Mouse (Mus musculus): ENCODE data around the gene Megf6. TPM values are rescaled to one million over a fixed set of nuclear protein-coding genes. Genes with fewer than 3 reads are reported as not detected.

The Megf6 gene
- polyA plus RNA-seq, 1 experiment, result 3.8 TPM

- no peaks in the 10 kb centered on the region for H3K27me3 ChIP-seq (ENCODE audit: control insufficient read depth, insufficient read depth, low read length, poor library complexity, severe bottlenecking)
- no peak for TF ChIP-seq EP300 (IDR thresholded peaks at IDR 0.05; ENCODE audit: insufficient read depth, low read depth, low read length)
- TF ChIP-seq CTCF (IDR thresholded peaks at IDR 0.05; ENCODE audit: low read depth, low read length), result no peak
- TF ChIP-seq POLR2A (IDR thresholded peaks at IDR 0.05; ENCODE audit: insufficient read depth, low read length), result no peak
- no peaks in the 10 kb centered on the region for H3K4me1 ChIP-seq (ENCODE audit: control insufficient read depth, insufficient read depth, low read length)
- H3K27ac ChIP-seq (ENCODE audit: insufficient read depth, low read length), result no peak overlapping the region
- H3K36me3 ChIP-seq (ENCODE audit: control insufficient read depth, insufficient read depth, low read length, poor library complexity, severe bottlenecking), result no peaks in the 10 kb centered on the region
- H3K4me3 ChIP-seq (ENCODE audit: low read depth, low read length), result no peak overlapping the region
- H3K9me3 ChIP-seq (replicated peaks; ENCODE audit: control insufficient read depth, insufficient read depth, low read length, poor library complexity, severe bottlenecking), result no peaks in the 10 kb centered on the region
- no peak overlapping the region for H3K9ac ChIP-seq (ENCODE audit: low read depth, poor library complexity, severe bottlenecking)
These were observed 40.6 kb upstream of the Megf6 start for GRCm38 (mm10) chr4:154129950-154130349.

- H3K27ac ChIP-seq (ENCODE audit: insufficient read depth, low read length), result no peak overlapping the region
- no peaks in the 10 kb centered on the region for H3K27me3 ChIP-seq (ENCODE audit: control insufficient read depth, insufficient read depth, low read length, poor library complexity, severe bottlenecking)
These were observed 38.6 kb upstream of the Megf6 start for GRCm38 (mm10) chr4:154131894-154132293.

GRCm38 (mm10) chr4:154134803-154135202 lies 35.7 kb upstream of the Megf6 start:
- TF ChIP-seq CTCF (IDR thresholded peaks at IDR 0.05; ENCODE audit: low read depth, low read length) (no peak), EP300 (IDR thresholded peaks at IDR 0.05; ENCODE audit: insufficient read depth, low read depth, low read length) (no peak), POLR2A (IDR thresholded peaks at IDR 0.05; ENCODE audit: insufficient read depth, low read length) (no peak)
- H3K4me1 ChIP-seq (ENCODE audit: control insufficient read depth, insufficient read depth, low read length), result no peaks in the 10 kb centered on the region
- peaks cover 8% of the 10 kb centered on the region for H3K27me3 ChIP-seq (ENCODE audit: control insufficient read depth, insufficient read depth, low read length, poor library complexity, severe bottlenecking)
- no peak overlapping the region for H3K4me3 ChIP-seq (ENCODE audit: low read depth, low read length)
- H3K27ac ChIP-seq (ENCODE audit: insufficient read depth, low read length), result no peak overlapping the region
- H3K9ac ChIP-seq (ENCODE audit: low read depth, poor library complexity, severe bottlenecking), result no peak overlapping the region
- no peaks in the 10 kb centered on the region for H3K9me3 ChIP-seq (replicated peaks; ENCODE audit: control insufficient read depth, insufficient read depth, low read length, poor library complexity, severe bottlenecking)
- no peaks in the 10 kb centered on the region for H3K36me3 ChIP-seq (ENCODE audit: control insufficient read depth, insufficient read depth, low read length, poor library complexity, severe bottlenecking)

More at GRCm38 (mm10) chr4:154131894-154132293, 38.6 kb upstream of the Megf6 start:
- no peaks in the 10 kb centered on the region for H3K4me1 ChIP-seq (ENCODE audit: control insufficient read depth, insufficient read depth, low read length)
- H3K36me3 ChIP-seq (ENCODE audit: control insufficient read depth, insufficient read depth, low read length, poor library complexity, severe bottlenecking), result no peaks in the 10 kb centered on the region
- H3K4me3 ChIP-seq (ENCODE audit: low read depth, low read length), result no peak overlapping the region
- no peaks in the 10 kb centered on the region for H3K9me3 ChIP-seq (replicated peaks; ENCODE audit: control insufficient read depth, insufficient read depth, low read length, poor library complexity, severe bottlenecking)
- TF ChIP-seq CTCF (IDR thresholded peaks at IDR 0.05; ENCODE audit: low read depth, low read length) (no peak), POLR2A (IDR thresholded peaks at IDR 0.05; ENCODE audit: insufficient read depth, low read length) (no peak), EP300 (IDR thresholded peaks at IDR 0.05; ENCODE audit: insufficient read depth, low read depth, low read length) (no peak)
- H3K9ac ChIP-seq (ENCODE audit: low read depth, poor library complexity, severe bottlenecking), result no peak overlapping the region

- H3K4me3 ChIP-seq (ENCODE audit: low read depth, low read length), result no peak overlapping the region
- no peak overlapping the region for H3K9ac ChIP-seq (ENCODE audit: low read depth, poor library complexity, severe bottlenecking)
- no peaks in the 10 kb centered on the region for H3K36me3 ChIP-seq (ENCODE audit: control insufficient read depth, insufficient read depth, low read length, poor library complexity, severe bottlenecking)
- no peak overlapping the region for H3K27ac ChIP-seq (ENCODE audit: insufficient read depth, low read length)
- peaks cover 2% of the 10 kb centered on the region for H3K4me1 ChIP-seq (ENCODE audit: control insufficient read depth, insufficient read depth, low read length)
- H3K9me3 ChIP-seq (replicated peaks; ENCODE audit: control insufficient read depth, insufficient read depth, low read length, poor library complexity, severe bottlenecking), result no peaks in the 10 kb centered on the region
- peaks cover 22% of the 10 kb centered on the region for H3K27me3 ChIP-seq (ENCODE audit: control insufficient read depth, insufficient read depth, low read length, poor library complexity, severe bottlenecking)
- TF ChIP-seq POLR2A (IDR thresholded peaks at IDR 0.05; ENCODE audit: insufficient read depth, low read length) (no peak), EP300 (IDR thresholded peaks at IDR 0.05; ENCODE audit: insufficient read depth, low read depth, low read length) (no peak), CTCF (IDR thresholded peaks at IDR 0.05; ENCODE audit: low read depth, low read length) (no peak)
These were observed 33.4 kb upstream of the Megf6 start for GRCm38 (mm10) chr4:154137139-154137538.

GRCm38 (mm10) chr4:154139671-154140181 lies 30.8 kb upstream of the Megf6 start:
- H3K27ac ChIP-seq (ENCODE audit: insufficient read depth, low read length), result no peak overlapping the region
- TF ChIP-seq EP300 (IDR thresholded peaks at IDR 0.05; ENCODE audit: insufficient read depth, low read depth, low read length), result no peak
- no peak for TF ChIP-seq POLR2A (IDR thresholded peaks at IDR 0.05; ENCODE audit: insufficient read depth, low read length)
- TF ChIP-seq CTCF (IDR thresholded peaks at IDR 0.05; ENCODE audit: low read depth, low read length), result no peak
- H3K9me3 ChIP-seq (replicated peaks; ENCODE audit: control insufficient read depth, insufficient read depth, low read length, poor library complexity, severe bottlenecking), result no peaks in the 10 kb centered on the region
- H3K27me3 ChIP-seq (ENCODE audit: control insufficient read depth, insufficient read depth, low read length, poor library complexity, severe bottlenecking), result peaks cover 22% of the 10 kb centered on the region
- H3K9ac ChIP-seq (ENCODE audit: low read depth, poor library complexity, severe bottlenecking), result peak overlapping the region; percentile 48
- H3K4me3 ChIP-seq (ENCODE audit: low read depth, low read length), result peak overlapping the region; percentile 47
- H3K36me3 ChIP-seq (ENCODE audit: control insufficient read depth, insufficient read depth, low read length, poor library complexity, severe bottlenecking), result no peaks in the 10 kb centered on the region
- H3K4me1 ChIP-seq (ENCODE audit: control insufficient read depth, insufficient read depth, low read length), result peaks cover 2% of the 10 kb centered on the region

- Histone ChIP-seq H3K9me3 (replicated peaks; ENCODE audit: control insufficient read depth, insufficient read depth, low read length, poor library complexity, severe bottlenecking) (no peaks in the 10 kb centered on the region), H3K27me3 (ENCODE audit: control insufficient read depth, insufficient read depth, low read length, poor library complexity, severe bottlenecking) (peaks cover 22% of the 10 kb centered on the region), H3K4me1 (ENCODE audit: control insufficient read depth, insufficient read depth, low read length) (peaks cover 2% of the 10 kb centered on the region), H3K36me3 (ENCODE audit: control insufficient read depth, insufficient read depth, low read length, poor library complexity, severe bottlenecking) (no peaks in the 10 kb centered on the region), H3K4me3 (ENCODE audit: low read depth, low read length) (peak within 1 kb of the TSS; percentile 47), H3K9ac (ENCODE audit: low read depth, poor library complexity, severe bottlenecking) (peak within 1 kb of the TSS; percentile 48), H3K27ac (ENCODE audit: insufficient read depth, low read length) (no peak within 1 kb of the TSS)
- TF ChIP-seq CTCF (IDR thresholded peaks at IDR 0.05; ENCODE audit: low read depth, low read length), result no peak
- TF ChIP-seq EP300 (IDR thresholded peaks at IDR 0.05; ENCODE audit: insufficient read depth, low read depth, low read length), result no peak
- no peak for TF ChIP-seq POLR2A (IDR thresholded peaks at IDR 0.05; ENCODE audit: insufficient read depth, low read length)
These were observed 30.5 kb upstream of the Megf6 start, which contains the start of gene Trp73 for GRCm38 (mm10) chr4:154140182-154140212. TSS of gene Trp73 (minus strand) at chr4:154140208.
